Mouse (Mus musculus) G1E (cell line): Measurements from ENCODE around the gene Adgrl2.

ENCODE experiments used
- CTCF ChIP-seq: IDR thresholded peaks from 2 replicates; pipeline ENCODE4 v1.5.1; 2012; ENCODE audit warnings: low read depth, low read length, inconsistent platforms, mixed read lengths
- GATA1 ChIP-seq: IDR thresholded peaks from 2 replicates; pipeline ENCODE4 v1.6.1; 2012; ENCODE audit warnings: borderline replicate concordance, low read length, inconsistent platforms, mixed read lengths
- GATA2 ChIP-seq: IDR thresholded peaks from 2 replicates; pipeline ENCODE4 v1.6.1; 2012; ENCODE audit warnings: low read depth, low read length, inconsistent platforms, borderline replicate concordance
- POLR2AphosphoS5 ChIP-seq: IDR thresholded peaks from 2 replicates; pipeline ENCODE4 v1.6.1; 2012; ENCODE audit warnings: low read depth, low read length, inconsistent platforms; ENCODE audit not compliant: insufficient replicate concordance

DNA sequence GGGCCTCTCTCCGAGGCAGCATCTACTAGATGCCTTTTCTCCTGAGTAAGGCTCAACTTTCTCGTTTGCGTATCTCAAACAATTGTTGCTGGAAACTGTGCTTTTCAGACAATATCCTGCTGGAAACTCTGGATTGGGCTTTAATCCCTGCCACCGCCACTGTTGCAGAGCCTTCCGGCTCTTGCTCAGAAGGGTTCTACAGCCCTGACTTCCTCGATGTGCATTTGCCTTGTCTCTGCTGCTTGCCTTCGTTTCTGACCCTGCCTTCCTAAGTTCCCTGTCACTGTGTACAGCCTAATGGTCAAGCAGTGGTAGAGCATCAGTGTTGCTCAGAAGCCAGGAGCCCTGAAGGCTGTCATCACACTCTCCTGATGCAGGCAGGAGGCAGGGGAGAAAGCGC is 95.5 kb downstream of the Adgrl2 start:
- TF ChIP-seq POLR2AphosphoS5 (no peak), CTCF (no peak), GATA1 (no peak), GATA2 (no peak)
